ENCODE assay signal across 9 mouse cellular contexts in the genomic region with DNA sequence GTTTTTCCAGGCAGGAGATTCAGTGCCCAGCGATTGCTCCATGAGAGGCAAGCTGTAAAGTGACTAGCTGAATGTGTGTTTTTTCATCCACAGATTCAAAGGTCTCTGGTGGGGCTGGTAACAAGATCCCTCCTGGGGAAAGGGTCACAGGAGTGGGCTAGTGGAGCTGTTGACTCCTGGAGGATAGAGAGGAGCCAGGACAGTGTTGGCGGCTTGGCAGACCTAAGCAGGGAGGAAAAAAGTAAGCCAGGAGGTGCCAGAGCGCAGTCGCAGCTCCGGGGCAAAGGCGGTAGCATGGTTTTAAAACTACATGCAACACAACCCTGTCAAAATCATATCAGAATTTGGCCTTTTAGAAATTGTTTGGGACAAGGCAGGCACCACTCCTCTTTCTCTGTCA. TPM values are rescaled to one million over a fixed set of nuclear protein-coding genes. Genes with fewer than 3 reads are reported as not detected.
DNase-seq lines count a peak whose midpoint lies in the region; ATAC-seq and TF ChIP-seq lines count a peak whose summit lies in the region.
"Had no signal": no experiment of that assay in that cellular context is flagged by ENCODE, and none has a peak within 500 bp of the region (broad histone marks: within the 10 kb centered on the region; RNA-seq: fewer than 3 reads in every experiment).

No protein-coding gene starts in this region.

- H3K27ac ChIP-seq in heart, adult 2 months = peak overlapping the region; percentile 81
- peak overlapping the region; percentile 92 for H3K27ac ChIP-seq in heart, embryonic 12.5 days (ENCODE audit: poor library complexity, severe bottlenecking)
- no peak overlapping the region for H3K27ac ChIP-seq in midbrain, embryonic 15.5 days

- intact Hi-C loops in heart, adult 2 months (cut with DNase I) = loop anchor here (2.0 kb wide), 1 partner anchor 100 kb away; no protein-coding TSS in a partner anchor
- intact Hi-C loops in heart, postnatal 25 days (cut with DNase I) = loop anchor here (5.0 kb wide), 1 partner anchor 99 kb away; no protein-coding TSS in a partner anchor

- H3K27me3 ChIP-seq in heart, adult 2 months (ENCODE audit: control insufficient read depth, insufficient read depth, low read length) = no peaks in the 10 kb centered on the region
- H3K27me3 ChIP-seq in heart, embryonic 12.5 days (replicated peaks) = no peaks in the 10 kb centered on the region
- H3K27me3 ChIP-seq in midbrain, embryonic 15.5 days (replicated peaks) = no peaks in the 10 kb centered on the region

- no peaks in the 10 kb centered on the region; the same call in none of the 2 replicates for H3K36me3 ChIP-seq in heart, adult 2 months (ENCODE audit: control insufficient read depth, insufficient read depth, low read length)
- H3K36me3 ChIP-seq in heart, embryonic 12.5 days = peaks cover 44% of the 10 kb centered on the region
- no peaks in the 10 kb centered on the region for H3K36me3 ChIP-seq in midbrain, embryonic 15.5 days (replicated peaks)

- peak overlapping the region; percentile 25; the same call in 1 of the 2 replicates for H3K4me2 ChIP-seq in heart, embryonic 12.5 days
- peak overlapping the region; percentile 29 for H3K4me2 ChIP-seq in midbrain, embryonic 15.5 days

- TF ChIP-seq CTCF in heart, adult 2 months (IDR thresholded peaks at IDR 0.05) = no peak

- H3K9me3 ChIP-seq in heart, embryonic 12.5 days (replicated peaks) = no peaks in the 10 kb centered on the region
- H3K9me3 ChIP-seq in midbrain, embryonic 15.5 days = no peaks in the 10 kb centered on the region

- TF ChIP-seq POLR2A in heart, adult 2 months (IDR thresholded peaks at IDR 0.05; ENCODE audit: insufficient read depth, low read depth, low read length) = no peak

- H3K4me1 ChIP-seq in heart, adult 2 months (ENCODE audit: control insufficient read depth, insufficient read depth, low read length) = peaks cover 4% of the 10 kb centered on the region
- H3K4me1 ChIP-seq in heart, embryonic 12.5 days (replicated peaks) = peaks cover 56% of the 10 kb centered on the region
- no peaks in the 10 kb centered on the region for H3K4me1 ChIP-seq in midbrain, embryonic 15.5 days

- ATAC-seq in heart, embryonic 12.5 days (ENCODE audit: insufficient number of reproducible peaks, low FRiP score) = no peak
- ATAC-seq in midbrain, embryonic 15.5 days (replicated peaks) = no peak

- no peaks in the 10 kb centered on the region for H3K79me2 ChIP-seq in heart, adult 2 months (replicated peaks; ENCODE audit: control insufficient read depth, insufficient read depth, low read length)

- TF ChIP-seq EP300 in heart, adult 2 months (IDR thresholded peaks at IDR 0.05; ENCODE audit: insufficient read depth, low read depth, low read length) = no peak

- peak in 1 of 2 experiments; percentile 27 for DNase-seq in heart, adult 2 months
- no peak for DNase-seq in heart, postnatal 25 days (ENCODE audit: low spot score)
- peak; percentile 23 to 24 for DNase-seq in kidney, adult 8-10 months
- no peak for DNase-seq in right cerebral cortex, postnatal 10 days (ENCODE audit: low spot score in 2 of 2)
- DNase-seq in adrenal gland, postnatal 25 days = no peak
- DNase-seq in embryo, embryonic 10 days (ENCODE audit: low spot score) = no peak
- DNase-seq: cerebellum, adult 9-10 months had no signal

- 48% methylated on average over 6 of the region's 6 CpGs for WGBS in heart, adult 2 months
- 71% methylated on average over 6 of the region's 6 CpGs for WGBS in heart, embryonic 12.5 days
- 83% methylated on average over 6 of the region's 6 CpGs for WGBS in midbrain, embryonic 15.5 days

- H3K9ac ChIP-seq in heart, adult 2 months (ENCODE audit: low read depth, low read length) = no peak overlapping the region
- peak overlapping the region; percentile 60; the same call in 1 of the 2 replicates for H3K9ac ChIP-seq in heart, embryonic 12.5 days
- no peak overlapping the region for H3K9ac ChIP-seq in midbrain, embryonic 15.5 days

- H3K4me3 ChIP-seq in heart, adult 2 months = no peak overlapping the region
- H3K4me3 ChIP-seq in heart, embryonic 12.5 days = peak overlapping the region; percentile 14; the same call in 1 of the 2 replicates
- peak overlapping the region; percentile 28 for H3K4me3 ChIP-seq in midbrain, embryonic 15.5 days

RNA-seq across cellular contexts. Expression of gene Slc38a4, which starts 52.6 kb away (rescaled TPM):
- total RNA-seq in heart, adult 2 months (2021) = 1 to 10 TPM; 5.4 to 6.0 TPM
- 7.8 and 12.9 TPM in 2 replicates for polyA plus RNA-seq in heart, adult 2 months (2012; rRNA removed)
- 10 to 100 TPM; 10.6 to 17.1 TPM for total RNA-seq in heart, postnatal 25 days (2021)
- polyA plus RNA-seq in heart, embryonic 12.5 days (2016; fragmentation: Nextera tagmentation; extraction: Ambion mirVana) = 159 and 174 TPM in 2 replicates
- 4.1 TPM in 2 replicates for polyA plus RNA-seq in midbrain, embryonic 15.5 days (2015; fragmentation: Nextera tagmentation; extraction: Ambion mirVana)
- 5.6 and 8.5 TPM in 2 replicates for total RNA-seq in adrenal gland, postnatal 25 days (2021)

Comparison
In these comparisons a context has a peak if more than half of its experiments do, and no peak if none do; other contexts are left out.
1. DNase-seq: peak in kidney, adult 8-10 months (2 of 2); none in heart, postnatal 25 days (single experiment), right cerebral cortex, postnatal 10 days (0 of 2), adrenal gland, postnatal 25 days (single experiment) and embryo, embryonic 10 days (single experiment).